Mouse (Mus musculus) layer of hippocampus, postnatal 14 days (tissue): ENCODE results near the gene Mtrf1l. TPM values are rescaled to one million over a fixed set of nuclear protein-coding genes. Genes with fewer than 3 reads are reported as not detected.

ENCODE experiments used
- DNase-seq, 2 experiments: peaks; one replicate each; pipeline ENCODE4 v3.0.0; 2021 to 2022; ENCODE audit warnings: low spot score in 2 of 2, mixed read lengths in 1 of 2
- total RNA-seq, 2 experiments: library from RNA; stranded (reverse); gene quantifications; 2 replicates each; pipeline ENCODE4 v1.2.3; 2021

Mtrf1l gene
- total RNA-seq, 2 experiments from 2014 or later, result 8.7 to 9.8 TPM

- peak; percentile 96 to 98 for DNase-seq
Observed at GRCm38 (mm10) chr10:5805731-5806307, 17.9 kb downstream of the Mtrf1l start.

- DNase-seq, result peak in 1 of 2 experiments; percentile 99
Observed at GRCm38 (mm10) chr10:5805243-5805730, 18.4 kb downstream of the Mtrf1l start, which contains the start of gene Fbxo5. Fbxo5 (minus strand) TSS chr10:5805600.

DNA sequence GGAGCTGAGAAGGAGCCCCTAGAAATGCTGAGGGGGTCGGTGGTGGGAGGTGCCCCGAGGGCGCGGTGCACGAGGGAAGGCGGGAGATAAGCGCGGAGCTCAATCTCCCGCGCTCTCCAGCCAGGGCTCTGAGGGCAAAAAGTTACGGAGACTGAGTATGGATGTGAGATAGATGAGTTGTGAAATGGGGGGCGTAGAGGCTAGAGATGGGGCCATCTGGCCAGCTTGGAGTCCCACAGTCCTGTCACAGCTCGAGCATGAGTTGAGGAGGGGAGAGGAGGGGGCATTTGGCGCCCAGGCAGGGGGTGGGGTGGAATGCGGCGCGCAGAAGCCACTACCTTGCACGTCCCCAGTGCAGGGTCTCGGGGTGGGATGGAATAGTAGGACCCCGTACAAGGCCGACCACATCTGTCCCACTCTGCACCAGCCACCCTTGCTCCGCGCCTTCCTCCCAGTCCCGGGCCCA, 19.0 kb downstream of the Mtrf1l start:
- DNase-seq, result no peak

GRCm38 (mm10) chr10:5803739-5804138, 20.0 kb downstream of the Mtrf1l start:
- no peak for DNase-seq

DNA sequence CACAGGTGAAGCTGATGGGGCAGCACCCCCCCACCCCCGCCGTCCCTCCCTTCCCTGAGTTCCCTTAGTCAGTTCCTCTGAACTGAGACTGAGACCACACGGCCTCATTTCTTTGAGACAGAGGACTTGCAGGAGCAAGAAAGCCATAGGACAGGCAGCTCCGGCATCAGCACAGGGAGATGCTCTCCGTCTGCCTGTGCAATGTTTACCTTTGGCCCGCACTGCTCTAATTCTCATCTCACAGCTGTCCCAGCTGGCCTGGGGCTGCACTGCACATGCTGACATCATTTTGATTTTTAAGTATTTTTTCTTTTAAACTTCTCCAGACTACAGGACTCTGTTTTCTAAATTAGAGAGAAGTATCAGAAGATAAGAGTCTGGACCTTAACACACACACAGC, 20.8 kb downstream of the Mtrf1l start:
- no peak for DNase-seq

- DNase-seq, result no peak
Observed at GRCm38 (mm10) chr10:5800490-5800889, 23.2 kb downstream of the Mtrf1l start.

- no peak for DNase-seq
Observed at GRCm38 (mm10) chr10:5798069-5798468, 25.6 kb downstream of the Mtrf1l start.

GRCm38 (mm10) chr10:5790657-5791056, 33.1 kb downstream of the Mtrf1l start:
- peak; percentile 52 to 67 for DNase-seq

DNA sequence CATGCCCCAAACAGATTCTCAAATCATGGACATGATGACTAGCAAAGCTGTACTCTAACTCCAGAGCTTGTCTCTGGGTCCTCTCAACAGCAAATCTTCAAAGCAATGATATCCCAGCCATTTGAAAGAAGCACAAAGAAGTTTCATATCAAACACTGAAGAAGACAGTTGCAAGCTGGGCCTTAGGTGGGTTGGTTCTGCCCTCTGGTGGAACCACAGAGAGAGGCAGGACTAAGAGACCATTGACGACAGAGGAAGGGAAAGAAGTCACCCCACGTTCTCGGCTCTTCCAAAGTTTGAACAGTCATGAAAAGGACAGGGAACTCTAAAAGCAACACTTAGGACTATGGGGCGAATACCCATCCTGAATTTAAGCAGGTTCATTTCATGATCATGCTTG, 36.8 kb downstream of the Mtrf1l start:
- DNase-seq, result peak; percentile 32 to 36

Other genes starting within 250 kb of the Mtrf1l start
- gene Myct1, start 230.1 kb downstream of the Mtrf1l start, total RNA-seq, result under 1 TPM; 0.51 to 0.52 TPM
- gene Vip, start 184.7 kb downstream of the Mtrf1l start, total RNA-seq, result 10 to 100 TPM; 11.6 to 11.9 TPM
- gene Fbxo5, start 18.3 kb downstream of the Mtrf1l start, total RNA-seq, result 1 to 10 TPM; 1.4 to 1.7 TPM
- 10 to 100 TPM; 33.4 to 38.4 TPM for gene Rgs17, start 98.5 kb upstream of the Mtrf1l start, total RNA-seq